Mouse (Mus musculus) mouse trophoblast stem cell (cell line): Measurements from ENCODE around the gene Tiparp.

ENCODE experiments used
- in situ Hi-C, 2 experiments: fragments of 300-500 bp; cut with MseI, MboI; formaldehyde crosslinking; loops; 2 replicates in 1 of 2; 3 replicates in 1 of 2; pipeline ENCODE4 v1.15.1; 2025

Gene Tiparp

GRCm38 (mm10) chr3:65527691-65528601, at the start of gene Tiparp:
TSS of gene Tiparp (plus strand) at chr3:65528410.
- in situ Hi-C loops, result loop anchor here (25.0 kb wide), 2 partner anchors 334 to 409 kb away; no protein-coding TSS in a partner anchor

GRCm38 (mm10) chr3:65480676-65481075, 47.5 kb upstream of the Tiparp start:
- in situ Hi-C loops, result no loop called here

- in situ Hi-C loops, result no loop called here
These were observed 45.9 kb upstream of the Tiparp start for GRCm38 (mm10) chr3:65482266-65482665.

GRCm38 (mm10) chr3:65482698-65483407, 45.4 kb upstream of the Tiparp start:
- in situ Hi-C loops, result no loop called here

GRCm38 (mm10) chr3:65484161-65484733, 44.0 kb upstream of the Tiparp start:
- in situ Hi-C loops, result no loop called here

GRCm38 (mm10) chr3:65487419-65488088, 40.7 kb upstream of the Tiparp start:
- in situ Hi-C loops, result no loop called here

GRCm38 (mm10) chr3:65488556-65489244, 39.5 kb upstream of the Tiparp start:
- in situ Hi-C loops, result no loop called here

- in situ Hi-C loops, result no loop called here
These were observed 38.6 kb upstream of the Tiparp start for GRCm38 (mm10) chr3:65489601-65490000.

GRCm38 (mm10) chr3:65494291-65494763, 33.9 kb upstream of the Tiparp start:
- in situ Hi-C loops, result no loop called here

- in situ Hi-C loops, result no loop called here
These were observed 20.4 kb upstream of the Tiparp start for GRCm38 (mm10) chr3:65507766-65508165.

- in situ Hi-C loops, result no loop called here
These were observed 17.6 kb upstream of the Tiparp start for GRCm38 (mm10) chr3:65510588-65510987.

- in situ Hi-C loops, result no loop called here
These were observed 12.5 kb upstream of the Tiparp start for GRCm38 (mm10) chr3:65515751-65516150.

- in situ Hi-C loops, result no loop called here
These were observed 11.7 kb upstream of the Tiparp start for GRCm38 (mm10) chr3:65516526-65516925.

- in situ Hi-C loops, result no loop called here
These were observed 11.1 kb upstream of the Tiparp start for GRCm38 (mm10) chr3:65517141-65517540.

GRCm38 (mm10) chr3:65517747-65518527, 10.3 kb upstream of the Tiparp start:
- in situ Hi-C loops, result no loop called here

- in situ Hi-C loops, result no loop called here
These were observed 6.8 kb upstream of the Tiparp start for GRCm38 (mm10) chr3:65521391-65521790.

GRCm38 (mm10) chr3:65523397-65523796, 4.8 kb upstream of the Tiparp start:
- in situ Hi-C loops, result no loop called here

- in situ Hi-C loops, result loop anchor here (25.0 kb wide), 2 partner anchors 337 to 412 kb away; no protein-coding TSS in a partner anchor
These were observed 2.5 kb upstream of the Tiparp start for GRCm38 (mm10) chr3:65525731-65526130.

GRCm38 (mm10) chr3:65527196-65527595, 1.0 kb upstream of the Tiparp start:
- in situ Hi-C loops, result loop anchor here (25.0 kb wide), 2 partner anchors 335 to 410 kb away; no protein-coding TSS in a partner anchor
